Mouse (Mus musculus): ENCODE measurements around the gene Il3ra. TPM values are rescaled to one million over a fixed set of nuclear protein-coding genes. Genes with fewer than 3 reads are reported as not detected.

Il3ra gene
- polyA plus RNA-seq, 1 experiment from 2014 or later: 6.6 TPM

DNA sequence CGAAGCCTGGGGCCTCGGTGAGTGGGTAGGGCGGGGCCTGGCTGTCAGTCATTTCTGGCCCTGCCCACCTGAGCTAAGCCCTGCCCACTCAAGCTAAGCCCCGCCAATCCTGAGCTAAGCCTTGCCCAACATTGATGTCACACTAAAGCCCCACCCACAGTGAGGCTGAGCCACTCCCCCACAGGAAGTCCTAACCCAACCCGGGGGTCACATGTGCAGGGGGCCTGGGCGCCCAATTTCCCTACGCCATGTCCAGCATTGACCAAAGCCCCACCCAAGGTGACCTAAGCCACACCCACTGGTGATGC lies 5.0 kb downstream of the Il3ra start:
- Histone ChIP-seq H3K9me3 (replicated peaks; ENCODE audit: low read length) (peaks cover 35% of the 10 kb centered on the region), H3K27me3 (ENCODE audit: insufficient read depth, low read length) (no peaks in the 10 kb centered on the region), H3K4me3 (replicated peaks; ENCODE audit: low read depth, low read length) (no peak overlapping the region), H3K4me2 (ENCODE audit: low read length) (no peak overlapping the region), H3K27ac (no peak overlapping the region), H3K4me1 (replicated peaks; ENCODE audit: insufficient read depth, low read length) (no peaks in the 10 kb centered on the region), H3K36me3 (ENCODE audit: insufficient read depth, low read length) (no peaks in the 10 kb centered on the region), H3K9ac (ENCODE audit: low read depth, low read length) (no peak overlapping the region)
- 96% methylated on average over 7 of the region's 7 CpGs for WGBS
- ATAC-seq (replicated peaks; ENCODE audit: low FRiP score, low read depth): no peak
- no peak for TF ChIP-seq CTCF (IDR thresholded peaks at IDR 0.05; ENCODE audit: low read depth)
- DNase-seq (ENCODE audit: low spot score): no peak

- no peak for TF ChIP-seq CTCF (IDR thresholded peaks at IDR 0.05; ENCODE audit: low read depth)
- ATAC-seq (replicated peaks; ENCODE audit: low FRiP score, low read depth) (no peak), DNase-seq (ENCODE audit: low spot score) (no peak)
- no peak overlapping the region for H3K4me2 ChIP-seq (ENCODE audit: low read length)
- WGBS: 99% methylated on average over 9 of the region's 9 CpGs
- no peaks in the 10 kb centered on the region for H3K36me3 ChIP-seq (ENCODE audit: insufficient read depth, low read length)
- no peak overlapping the region for H3K9ac ChIP-seq (ENCODE audit: low read depth, low read length)
- no peak overlapping the region for H3K27ac ChIP-seq
- no peak overlapping the region for H3K4me3 ChIP-seq (replicated peaks; ENCODE audit: low read depth, low read length)
- peaks cover 35% of the 10 kb centered on the region for H3K9me3 ChIP-seq (replicated peaks; ENCODE audit: low read length)
- H3K4me1 ChIP-seq (replicated peaks; ENCODE audit: insufficient read depth, low read length): no peaks in the 10 kb centered on the region
- H3K27me3 ChIP-seq (ENCODE audit: insufficient read depth, low read length): no peaks in the 10 kb centered on the region
Measured at GRCm38 (mm10) chr14:14351721-14352590, 5.9 kb downstream of the Il3ra start.

DNA sequence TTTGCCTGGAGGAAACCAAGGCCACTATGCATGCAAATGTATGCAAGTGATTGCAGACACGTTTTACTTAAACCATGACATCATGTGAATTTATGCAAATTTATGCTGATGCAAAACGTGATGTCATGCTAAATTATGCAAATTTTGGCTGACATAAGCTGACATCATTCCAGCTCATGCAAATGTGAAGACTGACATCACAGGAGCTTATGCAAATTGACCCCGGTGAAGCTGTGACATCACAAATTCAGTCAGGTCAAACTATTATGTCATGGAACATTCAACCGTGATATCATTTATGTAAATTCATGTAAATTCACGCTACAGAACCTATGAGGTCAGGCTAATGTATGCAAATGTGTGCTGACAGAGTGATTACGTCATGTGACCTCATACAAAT lies 6.5 kb downstream of the Il3ra start:
- Histone ChIP-seq H3K4me3 (replicated peaks; ENCODE audit: low read depth, low read length) (no peak overlapping the region), H3K36me3 (ENCODE audit: insufficient read depth, low read length) (no peaks in the 10 kb centered on the region), H3K4me1 (replicated peaks; ENCODE audit: insufficient read depth, low read length) (no peaks in the 10 kb centered on the region), H3K9ac (ENCODE audit: low read depth, low read length) (no peak overlapping the region), H3K9me3 (replicated peaks; ENCODE audit: low read length) (peaks cover 35% of the 10 kb centered on the region), H3K27me3 (ENCODE audit: insufficient read depth, low read length) (no peaks in the 10 kb centered on the region), H3K27ac (no peak overlapping the region), H3K4me2 (ENCODE audit: low read length) (no peak overlapping the region)
- ATAC-seq (replicated peaks; ENCODE audit: low FRiP score, low read depth) (no peak), DNase-seq (ENCODE audit: low spot score) (no peak)
- 84% methylated on average over 6 of the region's 6 CpGs for WGBS
- TF ChIP-seq CTCF (IDR thresholded peaks at IDR 0.05; ENCODE audit: low read depth): no peak

- DNase-seq (ENCODE audit: low spot score) (no peak), ATAC-seq (replicated peaks; ENCODE audit: low FRiP score, low read depth) (no peak)
- WGBS: 94% methylated on average over 7 of the region's 7 CpGs
- Histone ChIP-seq H3K4me3 (replicated peaks; ENCODE audit: low read depth, low read length) (no peak overlapping the region), H3K27ac (no peak overlapping the region), H3K36me3 (ENCODE audit: insufficient read depth, low read length) (no peaks in the 10 kb centered on the region), H3K9ac (ENCODE audit: low read depth, low read length) (no peak overlapping the region), H3K4me2 (ENCODE audit: low read length) (no peak overlapping the region), H3K4me1 (replicated peaks; ENCODE audit: insufficient read depth, low read length) (no peaks in the 10 kb centered on the region), H3K27me3 (ENCODE audit: insufficient read depth, low read length) (no peaks in the 10 kb centered on the region), H3K9me3 (replicated peaks; ENCODE audit: low read length) (peaks cover 30% of the 10 kb centered on the region)
- TF ChIP-seq CTCF (IDR thresholded peaks at IDR 0.05; ENCODE audit: low read depth): no peak
Measured at GRCm38 (mm10) chr14:14353081-14353732, 7.1 kb downstream of the Il3ra start.

DNA sequence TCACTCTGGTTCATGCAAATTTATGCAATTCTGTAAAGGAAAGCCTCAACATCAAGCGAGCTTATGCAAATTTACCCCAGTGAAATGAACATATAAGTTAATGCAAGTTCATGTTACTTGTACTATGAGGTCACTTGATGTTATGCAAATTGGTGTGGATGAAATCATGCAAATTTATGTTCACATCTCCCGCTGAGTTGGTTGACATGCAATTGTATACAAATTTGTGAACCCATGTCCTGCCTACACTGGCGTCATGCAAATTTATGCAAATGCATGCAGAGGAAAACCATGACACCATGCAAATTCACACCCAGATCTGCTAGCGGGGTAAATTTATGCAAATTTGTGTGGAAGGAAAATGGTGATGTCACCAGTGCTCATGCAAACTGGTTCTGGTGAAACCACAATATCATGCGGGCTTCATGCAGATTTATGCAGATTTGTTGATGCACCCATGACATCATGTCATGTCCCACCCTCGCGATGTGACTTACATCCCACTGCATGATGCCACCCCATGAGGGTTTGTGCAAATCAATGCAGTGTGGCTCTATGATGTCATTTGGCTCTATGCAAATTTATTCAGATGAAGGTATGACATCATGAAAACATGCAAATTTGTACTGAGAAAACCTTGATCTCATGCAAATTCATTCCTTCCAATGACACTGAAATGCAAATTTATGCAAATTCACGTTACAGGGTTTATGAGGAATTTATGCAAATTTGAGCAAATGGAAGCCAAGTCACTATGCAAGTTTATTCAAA lies 7.8 kb downstream of the Il3ra start:
- Histone ChIP-seq H3K27me3 (ENCODE audit: insufficient read depth, low read length) (no peaks in the 10 kb centered on the region), H3K27ac (no peak overlapping the region), H3K9ac (ENCODE audit: low read depth, low read length) (no peak overlapping the region), H3K4me3 (replicated peaks; ENCODE audit: low read depth, low read length) (no peak overlapping the region), H3K9me3 (replicated peaks; ENCODE audit: low read length) (peaks cover 28% of the 10 kb centered on the region), H3K36me3 (ENCODE audit: insufficient read depth, low read length) (no peaks in the 10 kb centered on the region), H3K4me1 (replicated peaks; ENCODE audit: insufficient read depth, low read length) (no peaks in the 10 kb centered on the region), H3K4me2 (ENCODE audit: low read length) (no peak overlapping the region)
- no peak for TF ChIP-seq CTCF (IDR thresholded peaks at IDR 0.05; ENCODE audit: low read depth)
- WGBS: 94% methylated on average over 8 of the region's 8 CpGs
- DNase-seq (ENCODE audit: low spot score): no peak
- no peak for ATAC-seq (replicated peaks; ENCODE audit: low FRiP score, low read depth)

Data from kidney, postnatal 0 days (tissue).